ENCODE assay signal across 7 mouse cellular contexts in genomic region chr8:122294273-122294683, GRCm38 (mm10). TPM values are rescaled to one million over a fixed set of nuclear protein-coding genes. Genes with fewer than 3 reads are reported as not detected.
DNase-seq lines count a peak whose midpoint lies in the region; ATAC-seq and TF ChIP-seq lines count a peak whose summit lies in the region.

No protein-coding gene starts in this region.

- H3K9me3 ChIP-seq in heart, embryonic 14.5 days (ENCODE audit: control insufficient read depth, low read length) = no peaks in the 10 kb centered on the region
- H3K9me3 ChIP-seq in kidney, postnatal 0 days (replicated peaks; ENCODE audit: low read length) = no peaks in the 10 kb centered on the region

- no peak overlapping the region for H3K9ac ChIP-seq in heart, embryonic 14.5 days (ENCODE audit: low read length)
- no peak overlapping the region for H3K9ac ChIP-seq in kidney, postnatal 0 days (ENCODE audit: low read depth, low read length)

- DNase-seq in MN1 (ENCODE audit: low spot score) = peak; percentile 86
- peak; percentile 84 for DNase-seq in c-Kit-positive CD71-positive TER-119-negative erythroid progenitor cells, embryonic 14.5 days (ENCODE audit: low read depth)
- DNase-seq in kidney, postnatal 0 days (ENCODE audit: low spot score) = peak; percentile 92
- peak; percentile 95 for DNase-seq in lung, postnatal 36 days
- DNase-seq in urinary bladder, postnatal 14 days (ENCODE audit: low spot score) = peak; percentile 81
- DNase-seq in right cerebral cortex, postnatal 10 days (ENCODE audit: low spot score in 2 of 2) = no peak

- H3K4me2 ChIP-seq in heart, embryonic 14.5 days (ENCODE audit: low read length) = peak overlapping the region; percentile 30
- no peak overlapping the region for H3K4me2 ChIP-seq in kidney, postnatal 0 days (ENCODE audit: low read length)

- H3K27ac ChIP-seq in heart, embryonic 14.5 days (replicated peaks in 1 of 2; ENCODE audit: control insufficient read depth in 1 of 2, insufficient read depth in 1 of 2, low read depth in 2 of 2, low read length in 2 of 2) = peak overlapping the region; percentile 35 to 92
- H3K27ac ChIP-seq in kidney, postnatal 0 days = peak overlapping the region; percentile 58

- no peaks in the 10 kb centered on the region for H3K27me3 ChIP-seq in heart, embryonic 14.5 days (ENCODE audit: control insufficient read depth, insufficient read depth, low read length)
- no peaks in the 10 kb centered on the region for H3K27me3 ChIP-seq in kidney, postnatal 0 days (ENCODE audit: insufficient read depth, low read length)

- peaks cover 6% of the 10 kb centered on the region; the same call in 1 of the 2 replicates for H3K36me3 ChIP-seq in heart, embryonic 14.5 days (ENCODE audit: control insufficient read depth, insufficient read depth, low read length)
- no peaks in the 10 kb centered on the region for H3K36me3 ChIP-seq in kidney, postnatal 0 days (ENCODE audit: insufficient read depth, low read length)

- no peak for TF ChIP-seq CTCF in kidney, postnatal 0 days (IDR thresholded peaks at IDR 0.05; ENCODE audit: low read depth)

- H3K4me1 ChIP-seq in heart, embryonic 14.5 days (ENCODE audit: control insufficient read depth in 2 of 2, insufficient read depth in 2 of 2, low read length in 2 of 2) = peaks cover 91 to 94% of the 10 kb centered on the region in 2 experiments
- peaks cover 11% of the 10 kb centered on the region; the same call in 1 of the 2 replicates for H3K4me1 ChIP-seq in kidney, postnatal 0 days (replicated peaks; ENCODE audit: insufficient read depth, low read length)

- no peak overlapping the region for H3K4me3 ChIP-seq in heart, embryonic 14.5 days (ENCODE audit: control insufficient read depth in 1 of 2, insufficient read depth in 1 of 2, low read depth in 1 of 2, low read length in 2 of 2)
- H3K4me3 ChIP-seq in kidney, postnatal 0 days (replicated peaks; ENCODE audit: low read depth, low read length) = no peak overlapping the region

- WGBS in heart, embryonic 14.5 days = 2% methylated on average over 7 of the region's 7 CpGs
- WGBS in kidney, postnatal 0 days = 3% methylated on average over 7 of the region's 7 CpGs

- ATAC-seq in heart, embryonic 14.5 days (ENCODE audit: insufficient number of reproducible peaks, insufficient read depth, low FRiP score, low read depth) = peak; percentile 66
- ATAC-seq in kidney, postnatal 0 days (replicated peaks; ENCODE audit: low FRiP score, low read depth) = peak; percentile 90

RNA-seq across cellular contexts. Expression of gene Zfpm1, which starts 12.3 kb away (rescaled TPM):
- 4.4 and 6.1 TPM in 2 replicates for polyA plus RNA-seq in heart, embryonic 14.5 days (2014; fragmentation: Nextera tagmentation; extraction: Ambion mirVana)
- polyA plus RNA-seq in kidney, postnatal 0 days (2015; fragmentation: Nextera tagmentation; extraction: Ambion mirVana) = 1.4 and 2.3 TPM in 2 replicates

Comparison
In these comparisons a context has a peak if more than half of its experiments do, and no peak if none do; other contexts are left out.
1. DNase-seq: peak in MN1 (single experiment), c-Kit-positive CD71-positive TER-119-negative erythroid progenitor cells, embryonic 14.5 days (single experiment), kidney, postnatal 0 days (single experiment), lung, postnatal 36 days (single experiment) and urinary bladder, postnatal 14 days (single experiment); none in right cerebral cortex, postnatal 10 days (0 of 2).